Mouse (Mus musculus) spleen, adult 2 months (tissue): ENCODE data around the gene Rims1. TPM values are rescaled to one million over a fixed set of nuclear protein-coding genes. Genes with fewer than 3 reads are reported as not detected.

Experiments
- DNase-seq, 2 experiments: peaks; one replicate each; pipeline versions ENCODE4 v3.0.0 to v3.0.0-alpha.2; 2012 to 2021; ENCODE audit warnings: low spot score in 2 of 2, low read depth in 1 of 2
- H3K27ac ChIP-seq: fragments of 200-500 bp; 2 replicates; pipeline ENCODE4 v1.5.1; 2012; ENCODE audit warnings: low read length, inconsistent platforms; ENCODE audit not compliant: insufficient read depth
- H3K27me3 ChIP-seq: fragments of 200-500 bp; 2 replicates; pipeline ENCODE4 v1.6.1; 2012; ENCODE audit warnings: mild to moderate bottlenecking, moderate library complexity, low read length, inconsistent platforms; ENCODE audit not compliant: control insufficient read depth, insufficient read depth
- H3K36me3 ChIP-seq: fragments of 200-500 bp; 2 replicates; pipeline ENCODE4 v1.6.1; 2012; ENCODE audit warnings: mild to moderate bottlenecking, low read length, inconsistent platforms; ENCODE audit not compliant: control insufficient read depth, insufficient read depth
- H3K4me1 ChIP-seq: fragments of 200-500 bp; 2 replicates; pipeline ENCODE4 v1.6.1; 2011; ENCODE audit warnings: inconsistent platforms; ENCODE audit not compliant: control insufficient read depth, insufficient read depth, insufficient read length
- H3K4me3 ChIP-seq: fragments of 200-500 bp; 2 replicates; pipeline ENCODE4 v1.5.1; 2011; ENCODE audit warnings: mild to moderate bottlenecking, inconsistent platforms; ENCODE audit not compliant: insufficient read depth, insufficient read length; ENCODE audit errors: extremely low read depth
- CTCF ChIP-seq: fragments of 200-500 bp; IDR thresholded peaks from 2 replicates; pipeline ENCODE4 v1.5.1; 2011; ENCODE audit warnings: mild to moderate bottlenecking, inconsistent platforms; ENCODE audit not compliant: insufficient read depth, insufficient read length, insufficient replicate concordance; ENCODE audit errors: extremely low read depth
- POLR2A ChIP-seq: fragments of 200-500 bp; IDR thresholded peaks from 2 replicates; pipeline ENCODE4 v1.6.1; 2011; ENCODE audit warnings: low read depth, low read length, inconsistent platforms
- WGBS: fragments of 180-500 bp; shearing (Covaris S2); methylation state at CpG from one replicate; pipeline ENCODE4 v1.1.7; 2018; 5-methylcytosine and 5-hydroxymethylcytosine counted together
- polyA plus RNA-seq: library from polyadenylated mRNA; depleted of rRNA; stranded (reverse); fragments of >200 nt; gene quantifications from 2 replicates; pipeline ENCODE4 v1.2.3, GENCODE M21; 2012; rRNA removed

Rims1 gene
- 0.05 TPM in 1 of 2 replicates, not detected in the other for polyA plus RNA-seq

GRCm38 (mm10) chr1:22805726-22806625 lies at the start of gene Rims1:
Rims1 (minus strand) TSS chr1:22805994.
- Histone ChIP-seq H3K4me1 (no peaks in the 10 kb centered on the region; the same call in 1 of the 2 replicates), H3K27ac (no peak within 1 kb of the TSS), H3K27me3 (peaks cover 5% of the 10 kb centered on the region), H3K36me3 (no peaks in the 10 kb centered on the region), H3K4me3 (peak within 1 kb of the TSS; percentile 8; the same call in 1 of the 2 replicates)
- DNase-seq: no peak
- no peak for TF ChIP-seq POLR2A
- TF ChIP-seq CTCF: no peak
- WGBS: 3% methylated on average over 70 of the region's 76 CpGs

- DNase-seq: no peak
- TF ChIP-seq CTCF: no peak
- no peak for TF ChIP-seq POLR2A
- no peaks in the 10 kb centered on the region; the same call in 1 of the 2 replicates for H3K4me1 ChIP-seq
- H3K27me3 ChIP-seq: peaks cover 5% of the 10 kb centered on the region
- WGBS: 36% methylated on average over 8 of the region's 8 CpGs
- H3K27ac ChIP-seq: no peak overlapping the region
- no peak overlapping the region for H3K4me3 ChIP-seq
- H3K36me3 ChIP-seq: no peaks in the 10 kb centered on the region
These were observed 867 bp upstream of the Rims1 start for GRCm38 (mm10) chr1:22806626-22807096.

GRCm38 (mm10) chr1:22805025-22805725 lies 619 bp downstream of the Rims1 start:
- no peaks in the 10 kb centered on the region for H3K36me3 ChIP-seq
- H3K4me3 ChIP-seq: peak overlapping the region; percentile 8; the same call in 1 of the 2 replicates
- TF ChIP-seq POLR2A: no peak
- TF ChIP-seq CTCF: no peak
- H3K4me1 ChIP-seq: no peaks in the 10 kb centered on the region; the same call in 1 of the 2 replicates
- no peak overlapping the region for H3K27ac ChIP-seq
- H3K27me3 ChIP-seq: peaks cover 5% of the 10 kb centered on the region
- 22% methylated on average over 15 of the region's 15 CpGs for WGBS
- no peak for DNase-seq

GRCm38 (mm10) chr1:22804148-22804885 lies 1.5 kb downstream of the Rims1 start:
- Histone ChIP-seq H3K27me3 (peaks cover 5% of the 10 kb centered on the region), H3K36me3 (no peaks in the 10 kb centered on the region), H3K4me1 (no peaks in the 10 kb centered on the region; the same call in 1 of the 2 replicates), H3K27ac (no peak overlapping the region), H3K4me3 (no peak overlapping the region)
- TF ChIP-seq POLR2A: no peak
- no peak for TF ChIP-seq CTCF
- WGBS: 76% methylated on average over 4 of the region's 4 CpGs
- DNase-seq: no peak

GRCm38 (mm10) chr1:22803471-22803870 lies 2.3 kb downstream of the Rims1 start:
- Histone ChIP-seq H3K4me3 (no peak overlapping the region), H3K27me3 (peaks cover 5% of the 10 kb centered on the region), H3K36me3 (no peaks in the 10 kb centered on the region), H3K4me1 (no peaks in the 10 kb centered on the region; the same call in 1 of the 2 replicates), H3K27ac (no peak overlapping the region)
- no peak for DNase-seq
- WGBS: 71% methylated on average over 2 of the region's 2 CpGs
- TF ChIP-seq POLR2A: no peak

- H3K4me3 ChIP-seq: no peak overlapping the region
- no peak overlapping the region for H3K27ac ChIP-seq
- TF ChIP-seq CTCF (no peak), POLR2A (no peak)
- H3K4me1 ChIP-seq: no peaks in the 10 kb centered on the region
- H3K27me3 ChIP-seq: peaks cover under 1% of the 10 kb centered on the region; the same call in 1 of the 2 replicates
- no peak for DNase-seq
- H3K36me3 ChIP-seq: no peaks in the 10 kb centered on the region
- WGBS: 80% methylated on average over 5 of the region's 5 CpGs
These were observed 5.5 kb downstream of the Rims1 start for GRCm38 (mm10) chr1:22800276-22800675.
